Mouse (Mus musculus): ENCODE measurements around the gene Gm17655. TPM values are rescaled to one million over a fixed set of nuclear protein-coding genes. Genes with fewer than 3 reads are reported as not detected.

Gene Gm17655
- polyA plus RNA-seq, 1 experiment from 2014 or later = 1.9 TPM

GRCm38 (mm10) chr5:110102429-110102828 is 30.1 kb upstream of the Gm17655 start:
- H3K36me3 ChIP-seq = peaks cover 44% of the 10 kb centered on the region
- H3K27ac ChIP-seq (ENCODE audit: poor library complexity, severe bottlenecking) = no peak overlapping the region
- 0 out of 2 replicates have a peak, but pooled peaks cover 3% of the 10 kb centered on the region for H3K9me3 ChIP-seq (replicated peaks)
- H3K4me3 ChIP-seq = peak overlapping the region; percentile 41
- no peak overlapping the region for H3K9ac ChIP-seq
- peak overlapping the region; percentile 84; the same call in 1 of the 2 replicates for H3K4me2 ChIP-seq
- 0 out of 2 replicates have a peak, but pooled peaks cover 13% of the 10 kb centered on the region for H3K27me3 ChIP-seq (replicated peaks)
- ATAC-seq (ENCODE audit: insufficient number of reproducible peaks, low FRiP score) = no peak
- peaks cover 29% of the 10 kb centered on the region for H3K4me1 ChIP-seq (replicated peaks)
- WGBS = 88% methylated on average over 13 of the region's 13 CpGs

GRCm38 (mm10) chr5:110101716-110102347 is 29.5 kb upstream of the Gm17655 start:
- 12% methylated on average over 34 of the region's 34 CpGs for WGBS
- Histone ChIP-seq H3K27ac (ENCODE audit: poor library complexity, severe bottlenecking) (no peak overlapping the region), H3K4me2 (peak overlapping the region; percentile 84), H3K9ac (peak overlapping the region; percentile 11; the same call in 1 of the 2 replicates), H3K4me3 (peak overlapping the region; percentile 41), H3K36me3 (peaks cover 44% of the 10 kb centered on the region), H3K4me1 (replicated peaks) (peaks cover 27% of the 10 kb centered on the region), H3K27me3 (replicated peaks) (0 out of 2 replicates have a peak, but pooled peaks cover 13% of the 10 kb centered on the region), H3K9me3 (replicated peaks) (0 out of 2 replicates have a peak, but pooled peaks cover 3% of the 10 kb centered on the region)
- ATAC-seq (ENCODE audit: insufficient number of reproducible peaks, low FRiP score) = peak; percentile 57

- Histone ChIP-seq H3K36me3 (peaks cover 37% of the 10 kb centered on the region), H3K27ac (ENCODE audit: poor library complexity, severe bottlenecking) (no peak overlapping the region), H3K9ac (peak overlapping the region; percentile 11; the same call in 1 of the 2 replicates), H3K27me3 (replicated peaks) (0 out of 2 replicates have a peak, but pooled peaks cover 13% of the 10 kb centered on the region), H3K4me3 (peak overlapping the region; percentile 41), H3K9me3 (replicated peaks) (0 out of 2 replicates have a peak, but pooled peaks cover 3% of the 10 kb centered on the region), H3K4me2 (peak overlapping the region; percentile 84), H3K4me1 (replicated peaks) (peaks cover 20% of the 10 kb centered on the region)
- 1% methylated on average over 32 of the region's 37 CpGs for WGBS
- ATAC-seq (ENCODE audit: insufficient number of reproducible peaks, low FRiP score) = peak; percentile 7; the same call in 1 of the 2 replicates
Measured at GRCm38 (mm10) chr5:110100921-110101631, 28.8 kb upstream of the Gm17655 start.

GRCm38 (mm10) chr5:110099656-110100580 is 27.6 kb upstream of the Gm17655 start, which contains the start of gene Plcxd1:
Gene Plcxd1, plus strand, starts transcription at chr5:110099969.
- Histone ChIP-seq H3K27me3 (replicated peaks) (0 out of 2 replicates have a peak, but pooled peaks cover 13% of the 10 kb centered on the region), H3K4me1 (replicated peaks) (peaks cover 23% of the 10 kb centered on the region), H3K4me2 (peak within 1 kb of the TSS; percentile 84), H3K27ac (ENCODE audit: poor library complexity, severe bottlenecking) (no peak within 1 kb of the TSS), H3K4me3 (peak within 1 kb of the TSS; percentile 41), H3K9me3 (replicated peaks) (no peaks in the 10 kb centered on the region), H3K9ac (peak within 1 kb of the TSS; percentile 11; the same call in 1 of the 2 replicates), H3K36me3 (peaks cover 26% of the 10 kb centered on the region)
- WGBS = 6% methylated on average over 25 of the region's 25 CpGs
- ATAC-seq (ENCODE audit: insufficient number of reproducible peaks, low FRiP score) = 0 out of 2 replicates have a peak, but pooled peaks have one; percentile 17

- ATAC-seq (ENCODE audit: insufficient number of reproducible peaks, low FRiP score) = no peak
- H3K9ac ChIP-seq = no peak overlapping the region
- H3K9me3 ChIP-seq (replicated peaks) = no peaks in the 10 kb centered on the region
- 0 out of 2 replicates have a peak, but pooled peaks cover 13% of the 10 kb centered on the region for H3K27me3 ChIP-seq (replicated peaks)
- H3K36me3 ChIP-seq = peaks cover 17% of the 10 kb centered on the region
- 58% methylated on average over 1 of the region's 1 CpGs for WGBS
- no peak overlapping the region for H3K4me3 ChIP-seq
- no peak overlapping the region for H3K27ac ChIP-seq (ENCODE audit: poor library complexity, severe bottlenecking)
- H3K4me1 ChIP-seq (replicated peaks) = peaks cover 26% of the 10 kb centered on the region
- H3K4me2 ChIP-seq = no peak overlapping the region
Measured at GRCm38 (mm10) chr5:110098991-110099477, 26.7 kb upstream of the Gm17655 start.

GRCm38 (mm10) chr5:110094847-110095213 is 22.5 kb upstream of the Gm17655 start:
- peak overlapping the region; percentile 93 for H3K4me2 ChIP-seq
- H3K9ac ChIP-seq = peak overlapping the region; percentile 73
- no peak overlapping the region for H3K27ac ChIP-seq (ENCODE audit: poor library complexity, severe bottlenecking)
- H3K4me1 ChIP-seq (replicated peaks) = peaks cover 9% of the 10 kb centered on the region
- H3K36me3 ChIP-seq = no peaks in the 10 kb centered on the region
- H3K4me3 ChIP-seq = peak overlapping the region; percentile 54
- H3K27me3 ChIP-seq (replicated peaks) = 0 out of 2 replicates have a peak, but pooled peaks cover 8% of the 10 kb centered on the region
- no peaks in the 10 kb centered on the region for H3K9me3 ChIP-seq (replicated peaks)
- no peak for ATAC-seq (ENCODE audit: insufficient number of reproducible peaks, low FRiP score)
- 6% methylated on average over 4 of the region's 4 CpGs for WGBS

GRCm38 (mm10) chr5:110094030-110094846 is 21.9 kb upstream of the Gm17655 start, which contains the start of gene Gm35315:
Gene Gm35315, minus strand, starts transcription at chr5:110094420.
- Histone ChIP-seq H3K36me3 (no peaks in the 10 kb centered on the region), H3K4me2 (peak within 1 kb of the TSS; percentile 93), H3K9ac (peak within 1 kb of the TSS; percentile 73), H3K4me1 (replicated peaks) (peaks cover 9% of the 10 kb centered on the region), H3K4me3 (peak within 1 kb of the TSS; percentile 54), H3K9me3 (replicated peaks) (no peaks in the 10 kb centered on the region), H3K27me3 (replicated peaks) (0 out of 2 replicates have a peak, but pooled peaks cover 3% of the 10 kb centered on the region), H3K27ac (ENCODE audit: poor library complexity, severe bottlenecking) (no peak within 1 kb of the TSS; the same call in 1 of the 2 replicates)
- WGBS = 3% methylated on average over 25 of the region's 25 CpGs
- ATAC-seq (ENCODE audit: insufficient number of reproducible peaks, low FRiP score) = peak; percentile 97

- 65% methylated on average over 2 of the region's 2 CpGs for WGBS
- H3K27me3 ChIP-seq (replicated peaks) = no peaks in the 10 kb centered on the region
- no peaks in the 10 kb centered on the region for H3K9me3 ChIP-seq (replicated peaks)
- H3K36me3 ChIP-seq = no peaks in the 10 kb centered on the region
- no peak overlapping the region for H3K4me3 ChIP-seq
- H3K27ac ChIP-seq (ENCODE audit: poor library complexity, severe bottlenecking) = no peak overlapping the region
- no peak overlapping the region for H3K4me2 ChIP-seq
- no peak overlapping the region for H3K9ac ChIP-seq
- ATAC-seq (ENCODE audit: insufficient number of reproducible peaks, low FRiP score) = no peak
- peaks cover 9% of the 10 kb centered on the region for H3K4me1 ChIP-seq (replicated peaks)
Measured at GRCm38 (mm10) chr5:110091546-110091945, 19.2 kb upstream of the Gm17655 start.

- Histone ChIP-seq H3K9ac (no peak overlapping the region), H3K36me3 (no peaks in the 10 kb centered on the region), H3K27ac (ENCODE audit: poor library complexity, severe bottlenecking) (no peak overlapping the region), H3K9me3 (replicated peaks) (no peaks in the 10 kb centered on the region; the same call in 1 of the 2 replicates), H3K4me1 (replicated peaks) (no peaks in the 10 kb centered on the region), H3K4me3 (peak overlapping the region; percentile 20; the same call in 1 of the 2 replicates), H3K4me2 (peak overlapping the region; percentile 33), H3K27me3 (replicated peaks) (no peaks in the 10 kb centered on the region)
- 21% methylated on average over 14 of the region's 14 CpGs for WGBS
- ATAC-seq (ENCODE audit: insufficient number of reproducible peaks, low FRiP score) = peak; percentile 66; the same call in 1 of the 2 replicates
Measured at GRCm38 (mm10) chr5:110086161-110086866, 14.0 kb upstream of the Gm17655 start.
